Mouse (Mus musculus): ENCODE data around the gene Trpt1. TPM values are rescaled to one million over a fixed set of nuclear protein-coding genes. Genes with fewer than 3 reads are reported as not detected.

Gene Trpt1
- total RNA-seq, 2 experiments from 2014 or later = 1.5 to 2.7 TPM

DNA sequence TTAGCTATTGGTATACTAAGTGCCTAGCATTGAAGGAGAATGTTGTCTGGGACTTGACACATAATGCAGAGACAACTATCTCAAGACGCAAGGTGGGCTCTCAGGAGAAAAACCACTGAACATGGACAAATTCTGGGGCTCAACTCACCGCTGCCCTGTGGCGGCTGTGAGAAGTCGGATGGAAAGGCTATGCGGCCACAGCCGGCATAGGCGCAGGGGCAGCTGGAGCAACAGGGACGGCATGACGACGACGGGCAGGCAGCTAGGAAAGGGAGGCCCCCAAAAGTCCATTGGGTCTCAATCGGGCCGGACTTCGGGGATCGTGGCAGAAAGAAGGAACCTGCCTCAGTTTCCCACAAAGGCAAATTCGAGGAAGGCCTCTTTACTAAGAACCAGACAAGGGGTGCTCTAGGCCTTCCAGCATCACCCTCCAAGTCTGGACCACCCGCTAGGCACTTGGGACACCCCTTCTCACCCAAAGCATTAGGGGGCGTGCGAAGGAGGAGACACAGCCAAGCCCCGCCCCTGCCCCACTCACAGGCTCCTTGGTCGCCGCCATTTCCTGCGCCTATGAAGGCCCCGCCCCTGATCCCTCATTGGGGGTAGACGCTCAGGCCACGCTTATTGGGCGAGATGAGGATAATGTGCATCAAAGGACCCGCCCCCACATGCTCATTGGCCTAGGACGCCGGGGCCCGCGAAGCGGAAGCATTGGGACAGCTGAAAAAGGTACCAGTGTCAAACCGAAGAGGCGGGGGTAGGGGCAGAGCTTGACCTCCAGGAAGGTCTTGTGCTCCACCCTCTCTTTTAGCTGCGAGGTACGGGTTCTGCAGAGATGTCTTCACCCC is 3.7 kb upstream of the Trpt1 start, which contains the start of gene Dnajc4:
Gene Dnajc4, minus strand, starts transcription at position 562 of the 848 bp plus-strand sequence.
- peak; percentile 95 for ATAC-seq (ENCODE audit: poor library complexity, severe bottlenecking)

- no peak; the same call in 1 of the 2 replicates for ATAC-seq (ENCODE audit: poor library complexity, severe bottlenecking)
These were observed 2.7 kb upstream of the Trpt1 start for GRCm38 (mm10) chr19:6993011-6993770.

DNA sequence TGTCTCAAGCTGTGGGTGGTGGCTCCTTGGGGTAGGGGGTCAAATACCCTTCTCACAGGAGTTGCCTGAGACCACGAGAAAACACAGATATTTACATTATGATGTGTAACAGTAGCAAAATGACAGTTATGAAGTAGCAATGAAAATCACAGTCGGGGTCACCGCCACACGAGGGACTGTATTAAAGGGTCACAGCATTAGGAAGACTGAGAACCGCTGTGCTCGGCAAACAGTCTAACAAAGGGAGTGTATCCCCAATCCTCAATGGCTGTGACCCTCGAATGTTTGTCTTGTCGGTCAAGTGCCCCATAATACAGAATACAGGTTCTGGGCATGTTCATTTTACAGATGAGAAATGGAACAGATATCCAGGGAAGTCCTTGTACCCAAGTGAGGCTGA is 1.9 kb upstream of the Trpt1 start:
- no peak for ATAC-seq (ENCODE audit: poor library complexity, severe bottlenecking)

GRCm38 (mm10) chr19:6994489-6994888 is 1.4 kb upstream of the Trpt1 start:
- no peak for ATAC-seq (ENCODE audit: poor library complexity, severe bottlenecking)

GRCm38 (mm10) chr19:6995255-6995991 is 508 bp upstream of the Trpt1 start:
- ATAC-seq (ENCODE audit: poor library complexity, severe bottlenecking) = no peak

DNA sequence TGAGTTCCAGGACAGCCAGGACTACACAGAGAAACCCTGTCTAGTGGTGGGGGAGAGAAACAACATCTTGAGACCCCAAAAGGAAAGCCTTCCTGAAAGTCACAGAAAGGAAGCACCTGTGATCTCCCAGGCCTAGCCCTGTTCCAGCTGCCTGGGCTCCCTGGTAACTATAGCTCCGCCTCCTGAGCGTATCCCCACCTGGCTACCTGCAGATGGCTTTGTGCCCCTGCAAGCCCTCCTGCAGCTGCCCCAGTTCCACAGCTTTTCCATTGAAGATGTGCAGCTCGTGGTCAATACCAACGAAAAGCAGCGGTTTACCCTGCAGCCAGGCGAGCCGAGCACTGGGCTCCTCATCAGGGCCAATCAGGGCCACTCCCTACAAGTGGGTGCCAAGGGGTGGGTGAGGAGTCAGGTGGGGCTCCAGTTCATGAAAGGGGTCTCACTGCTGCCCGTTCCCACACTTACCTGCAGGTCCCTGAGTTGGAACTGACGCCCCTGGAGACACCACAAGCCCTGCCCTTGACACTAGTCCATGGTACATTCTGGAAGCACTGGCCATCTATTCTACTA is 1.9 kb downstream of the Trpt1 start:
- ATAC-seq (ENCODE audit: poor library complexity, severe bottlenecking) = no peak

- ATAC-seq (ENCODE audit: poor library complexity, severe bottlenecking) = no peak
These were observed 3.6 kb downstream of the Trpt1 start for GRCm38 (mm10) chr19:6999360-7000063.

GRCm38 (mm10) chr19:7006892-7007593 is 11.1 kb downstream of the Trpt1 start:
- ATAC-seq (ENCODE audit: poor library complexity, severe bottlenecking) = no peak

DNA sequence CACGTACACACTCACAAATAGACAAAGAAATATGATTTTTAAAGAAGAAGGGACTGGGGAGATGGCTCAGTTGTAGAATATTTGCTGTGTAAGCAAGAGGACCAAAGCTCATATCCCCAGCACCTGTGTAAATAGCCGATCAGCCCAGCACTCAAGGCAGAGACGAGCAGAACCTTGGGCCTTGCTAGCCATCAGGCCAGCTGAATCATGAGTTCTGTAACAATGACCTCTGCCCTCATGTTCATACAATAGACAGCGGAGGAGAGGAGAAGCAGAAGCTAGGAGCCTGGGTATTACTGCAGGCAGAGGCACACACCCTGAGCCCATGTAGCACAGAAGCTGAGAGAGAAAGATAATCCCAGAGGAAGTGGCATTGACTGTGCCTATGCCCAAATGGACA is 16.5 kb downstream of the Trpt1 start:
- no peak for ATAC-seq (ENCODE audit: poor library complexity, severe bottlenecking)

DNA sequence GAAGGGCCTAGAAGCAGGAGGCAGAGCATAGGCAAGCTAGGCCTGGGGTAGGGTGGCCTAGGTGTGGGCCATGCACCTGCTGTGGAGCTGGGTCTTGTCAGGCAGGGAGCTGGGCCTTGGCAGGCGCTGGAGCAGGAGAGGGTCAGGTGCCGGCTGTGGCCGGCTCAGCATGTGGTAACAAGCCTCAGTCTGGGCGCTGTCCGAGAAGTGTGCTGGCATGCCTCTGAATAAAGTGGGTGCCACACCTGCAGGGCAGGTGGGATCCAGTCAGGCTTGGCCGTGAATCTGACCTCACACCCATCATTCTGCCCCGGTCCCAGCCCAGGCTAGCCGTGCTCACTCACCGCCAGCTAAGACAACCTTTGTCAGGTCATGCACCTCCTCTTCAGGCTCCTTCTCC is 18.1 kb downstream of the Trpt1 start:
- no peak for ATAC-seq (ENCODE audit: poor library complexity, severe bottlenecking)

DNA sequence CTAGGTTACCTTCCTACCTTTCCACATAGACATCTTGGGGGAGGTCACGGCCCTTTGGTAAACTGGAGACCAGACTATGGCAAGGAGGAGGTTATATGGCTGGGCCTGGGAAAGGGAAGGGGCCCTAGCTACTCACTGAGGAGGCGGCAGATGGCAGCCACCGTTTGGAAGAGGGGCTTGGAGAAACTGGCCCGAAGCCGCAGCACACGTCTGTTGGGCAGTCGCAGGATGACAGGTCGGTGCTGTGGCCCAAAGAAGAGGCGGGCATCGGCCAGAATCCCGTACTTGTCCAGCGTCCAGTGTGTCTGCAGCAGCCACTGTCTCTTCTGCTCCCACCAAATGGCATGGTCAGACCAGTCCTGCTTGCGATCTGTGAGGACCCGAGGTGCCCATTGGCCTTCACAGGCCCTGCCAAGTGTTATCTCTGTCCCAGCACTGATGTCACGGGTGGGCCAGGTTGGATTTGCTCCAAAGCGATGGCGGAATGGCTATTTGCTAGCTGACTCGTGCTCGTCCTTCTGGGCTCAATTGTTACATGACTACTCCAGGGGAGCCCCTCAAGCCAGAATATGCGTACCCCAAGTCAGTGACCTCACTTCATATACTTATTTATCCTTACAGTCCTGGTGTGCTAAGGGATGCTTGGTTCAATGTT is 18.7 kb downstream of the Trpt1 start:
- no peak for ATAC-seq (ENCODE audit: poor library complexity, severe bottlenecking)

GRCm38 (mm10) chr19:7017541-7018457 is 21.9 kb downstream of the Trpt1 start:
- ATAC-seq (ENCODE audit: poor library complexity, severe bottlenecking) = peak; percentile 52

- ATAC-seq (ENCODE audit: poor library complexity, severe bottlenecking) = peak; percentile 21
These were observed 22.6 kb downstream of the Trpt1 start for GRCm38 (mm10) chr19:7018546-7018945.

DNA sequence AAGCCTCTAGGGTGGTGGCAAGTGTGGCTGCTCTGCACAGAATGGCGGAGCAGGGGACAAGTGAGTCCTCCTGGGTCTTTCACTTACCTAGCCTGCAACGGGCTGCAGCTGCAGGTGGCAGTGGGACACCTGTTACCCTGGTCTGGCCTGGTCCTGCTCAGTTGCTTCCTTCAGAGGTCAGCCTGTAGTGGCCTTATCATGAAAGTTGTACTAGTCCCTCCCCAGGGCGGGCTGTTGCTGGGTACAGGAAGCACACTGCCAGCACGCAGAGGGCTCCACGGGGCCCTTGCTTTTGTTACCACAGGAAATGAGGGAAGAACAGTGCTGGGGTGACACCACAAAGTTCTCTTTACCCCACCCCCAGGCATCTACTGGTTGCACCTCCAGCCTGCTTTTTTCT is 23.3 kb downstream of the Trpt1 start, which contains the start of gene Fermt3:
Gene Fermt3, minus strand, starts transcription at position 279 of the 400 bp plus-strand sequence.
- ATAC-seq (ENCODE audit: poor library complexity, severe bottlenecking) = peak; percentile 80

GRCm38 (mm10) chr19:7020224-7020641 is 24.3 kb downstream of the Trpt1 start:
- ATAC-seq (ENCODE audit: poor library complexity, severe bottlenecking) = peak; percentile 50

GRCm38 (mm10) chr19:7029531-7029930 is 33.6 kb downstream of the Trpt1 start:
- no peak for ATAC-seq (ENCODE audit: poor library complexity, severe bottlenecking)

GRCm38 (mm10) chr19:7034006-7034405 is 38.1 kb downstream of the Trpt1 start:
- ATAC-seq (ENCODE audit: poor library complexity, severe bottlenecking) = no peak

All from megakaryocyte, adult 5-6 weeks (primary cell).